Mouse (Mus musculus) A20 (cell line): ENCODE data around the gene Bloc1s5.
"Not testable (repeated sequence)": the region's sequence is repeated elsewhere in the genome, so short reads cannot be mapped to it uniquely, and the experiment has no call there.

Experiments used
- DNase-seq: peaks from one replicate; pipeline ENCODE4 v3.0.0-alpha.2; 2011; ENCODE audit warnings: low read depth, low spot score

The Bloc1s5 gene

GRCm38 (mm10) chr13:38618001-38618630 lies 16.8 kb downstream of the Bloc1s5 start:
- not testable (repeated sequence) for DNase-seq

GRCm38 (mm10) chr13:38616887-38617286 lies 18.0 kb downstream of the Bloc1s5 start:
- DNase-seq = no peak

- no peak for DNase-seq
Measured at GRCm38 (mm10) chr13:38615656-38616055, 19.3 kb downstream of the Bloc1s5 start.

- DNase-seq = no peak
Measured at GRCm38 (mm10) chr13:38614298-38614697, 20.6 kb downstream of the Bloc1s5 start.

- DNase-seq = no peak
Measured at GRCm38 (mm10) chr13:38613583-38613982, 21.3 kb downstream of the Bloc1s5 start.

GRCm38 (mm10) chr13:38612608-38613007 lies 22.3 kb downstream of the Bloc1s5 start:
- DNase-seq = no peak

- no peak for DNase-seq
Measured at GRCm38 (mm10) chr13:38612179-38612578, 22.7 kb downstream of the Bloc1s5 start.

- no peak for DNase-seq
Measured at GRCm38 (mm10) chr13:38610336-38610735, 24.6 kb downstream of the Bloc1s5 start.

GRCm38 (mm10) chr13:38607130-38607529 lies 27.8 kb downstream of the Bloc1s5 start:
- no peak for DNase-seq

GRCm38 (mm10) chr13:38605353-38605752 lies 29.6 kb downstream of the Bloc1s5 start:
- DNase-seq = no peak

GRCm38 (mm10) chr13:38602966-38603365 lies 31.9 kb downstream of the Bloc1s5 start:
- no peak for DNase-seq

GRCm38 (mm10) chr13:38602243-38602832 lies 32.6 kb downstream of the Bloc1s5 start:
- no peak for DNase-seq

GRCm38 (mm10) chr13:38600811-38601210 lies 34.1 kb downstream of the Bloc1s5 start:
- no peak for DNase-seq

- peak; percentile 32 for DNase-seq
Measured at GRCm38 (mm10) chr13:38597076-38597475, 37.8 kb downstream of the Bloc1s5 start.

- DNase-seq = no peak
Measured at GRCm38 (mm10) chr13:38596461-38596860, 38.4 kb downstream of the Bloc1s5 start.

GRCm38 (mm10) chr13:38593114-38593513 lies 41.8 kb downstream of the Bloc1s5 start:
- no peak for DNase-seq

- DNase-seq = no peak
Measured at GRCm38 (mm10) chr13:38587350-38587749, 47.6 kb downstream of the Bloc1s5 start.

GRCm38 (mm10) chr13:38586451-38586850 lies 48.5 kb downstream of the Bloc1s5 start:
- no peak for DNase-seq

GRCm38 (mm10) chr13:38582768-38583167 lies 52.1 kb downstream of the Bloc1s5 start:
- DNase-seq = no peak

- DNase-seq = peak; percentile 89
Measured at GRCm38 (mm10) chr13:38580601-38581457, 54.1 kb downstream of the Bloc1s5 start.

- DNase-seq = no peak
Measured at GRCm38 (mm10) chr13:38579971-38580600, 54.8 kb downstream of the Bloc1s5 start.

GRCm38 (mm10) chr13:38574668-38575067 lies 60.2 kb downstream of the Bloc1s5 start:
- no peak for DNase-seq
